Mouse (Mus musculus): ENCODE results near the gene Efcab5.

DNA sequence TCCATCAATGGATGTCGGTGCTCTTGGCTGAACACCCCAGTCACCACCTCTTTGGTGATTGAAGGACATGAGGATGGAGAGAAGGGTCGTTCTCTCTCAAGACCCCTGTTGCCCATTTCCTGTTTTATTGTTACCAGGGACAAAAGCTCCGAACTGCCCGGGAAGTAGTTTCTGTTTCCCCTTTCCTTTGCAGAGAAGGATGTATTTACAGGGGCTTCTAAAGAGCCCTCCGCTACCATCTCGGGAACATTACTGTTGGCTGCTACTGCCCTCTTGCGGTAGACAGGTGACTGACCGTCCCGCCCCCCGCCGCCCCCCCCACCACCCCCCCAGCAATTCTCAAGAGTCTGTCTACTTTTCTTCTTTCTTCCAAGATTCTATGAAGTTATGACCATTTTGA lies 95.6 kb downstream of the Efcab5 start:
- TF ChIP-seq CTCF (IDR thresholded peaks at IDR 0.05; ENCODE audit: low read depth, low read length) = no peak
- TF ChIP-seq POLR2AphosphoS5 (IDR thresholded peaks at IDR 0.05; ENCODE audit: insufficient replicate concordance, low read depth, low read length) = no peak
- no peak for TF ChIP-seq GATA1 (IDR thresholded peaks at IDR 0.05; ENCODE audit: borderline replicate concordance, low read length)
